Mouse (Mus musculus): ENCODE data around the gene Pbx3. TPM values are rescaled to one million over a fixed set of nuclear protein-coding genes. Genes with fewer than 3 reads are reported as not detected.

Pbx3 gene
- polyA plus RNA-seq, 2 experiments = 7.7 to 9.8 TPM

DNA sequence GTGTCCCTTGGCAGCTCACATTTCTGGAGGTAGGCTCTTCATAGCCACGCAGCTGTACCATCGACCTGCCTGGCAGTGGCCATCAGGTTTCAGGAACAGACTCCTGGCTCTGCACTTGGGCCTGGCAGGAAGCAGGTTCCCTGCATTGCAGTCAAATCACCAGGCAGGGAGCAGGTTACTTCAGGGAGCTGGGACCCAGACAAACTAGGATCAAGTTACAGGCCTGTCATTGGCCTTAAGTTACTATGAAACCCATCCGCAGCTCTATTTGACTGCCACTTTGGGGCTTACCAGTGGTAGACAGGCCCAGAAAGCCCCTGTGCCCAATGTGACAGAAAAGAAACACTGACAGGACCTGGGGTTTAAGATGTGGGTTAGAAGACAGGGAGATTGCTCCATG, 204.8 kb downstream of the Pbx3 start:
- no peaks in the 10 kb centered on the region for H3K4me1 ChIP-seq (replicated peaks; ENCODE audit: control insufficient read depth in 2 of 2, insufficient read depth in 2 of 2, low read length in 1 of 2)
- H3K27ac ChIP-seq = no peak overlapping the region
- H3K4me3 ChIP-seq (ENCODE audit: insufficient read depth in 1 of 2, low read depth in 2 of 2, low read length in 2 of 2) = no peak overlapping the region
- no peak overlapping the region for H3K4me2 ChIP-seq (ENCODE audit: low read depth)
- TF ChIP-seq CTCF (IDR thresholded peaks at IDR 0.05; ENCODE audit: low read depth) (no peak), EP300 (IDR thresholded peaks at IDR 0.05; ENCODE audit: low read depth) (no peak)
- H3K9ac ChIP-seq (replicated peaks) = no peak overlapping the region
- no peaks in the 10 kb centered on the region for H3K27me3 ChIP-seq (ENCODE audit: control insufficient read depth, insufficient read depth, low read length)
- H3K9me3 ChIP-seq (ENCODE audit: control insufficient read depth, low read length) = no peaks in the 10 kb centered on the region
- WGBS (ENCODE audit: insufficient replicate concordance) = 54% methylated on average over 3 of the region's 3 CpGs
- DNase-seq (ENCODE audit: low read depth in 3 of 3, low spot score in 3 of 3) (no peak), ATAC-seq (ENCODE audit: insufficient read depth) (no peak)
- H3K36me3 ChIP-seq (replicated peaks; ENCODE audit: control insufficient read depth, insufficient read depth, low read depth) = no peaks in the 10 kb centered on the region

DNA sequence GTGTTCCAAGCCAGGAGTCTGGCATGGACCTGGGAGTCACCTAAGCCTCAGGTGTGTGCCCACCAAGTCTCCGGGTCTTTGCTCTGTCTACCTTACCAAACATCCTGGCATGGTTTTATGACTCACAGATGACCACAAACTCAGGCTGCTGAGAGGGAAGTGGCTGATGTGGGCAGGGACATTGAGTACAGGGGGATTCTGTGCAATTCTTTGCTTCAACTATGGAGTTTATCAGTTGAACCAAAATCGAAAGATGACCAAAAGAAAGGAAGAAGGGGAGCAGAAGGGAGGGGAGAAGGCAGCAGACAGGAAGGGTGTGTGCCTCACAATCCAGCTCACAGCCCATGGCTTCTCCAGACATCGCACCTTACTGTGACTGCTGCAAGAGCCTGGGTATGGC, 210.5 kb downstream of the Pbx3 start:
- H3K9me3 ChIP-seq (ENCODE audit: control insufficient read depth, low read length) = no peaks in the 10 kb centered on the region
- 41% methylated on average over 3 of the region's 3 CpGs for WGBS (ENCODE audit: insufficient replicate concordance)
- no peaks in the 10 kb centered on the region for H3K4me1 ChIP-seq (replicated peaks; ENCODE audit: control insufficient read depth in 2 of 2, insufficient read depth in 2 of 2, low read length in 1 of 2)
- H3K4me2 ChIP-seq (ENCODE audit: low read depth) = no peak overlapping the region
- no peak overlapping the region for H3K27ac ChIP-seq
- DNase-seq (ENCODE audit: low read depth in 3 of 3, low spot score in 3 of 3) (no peak), ATAC-seq (ENCODE audit: insufficient read depth) (no peak)
- H3K36me3 ChIP-seq (replicated peaks; ENCODE audit: control insufficient read depth, insufficient read depth, low read depth) = no peaks in the 10 kb centered on the region
- H3K4me3 ChIP-seq (ENCODE audit: insufficient read depth in 1 of 2, low read depth in 2 of 2, low read length in 2 of 2) = no peak overlapping the region
- TF ChIP-seq CTCF (IDR thresholded peaks at IDR 0.05; ENCODE audit: low read depth) (no peak), EP300 (IDR thresholded peaks at IDR 0.05; ENCODE audit: low read depth) (no peak)
- no peaks in the 10 kb centered on the region for H3K27me3 ChIP-seq (ENCODE audit: control insufficient read depth, insufficient read depth, low read length)
- H3K9ac ChIP-seq (replicated peaks) = no peak overlapping the region

DNA sequence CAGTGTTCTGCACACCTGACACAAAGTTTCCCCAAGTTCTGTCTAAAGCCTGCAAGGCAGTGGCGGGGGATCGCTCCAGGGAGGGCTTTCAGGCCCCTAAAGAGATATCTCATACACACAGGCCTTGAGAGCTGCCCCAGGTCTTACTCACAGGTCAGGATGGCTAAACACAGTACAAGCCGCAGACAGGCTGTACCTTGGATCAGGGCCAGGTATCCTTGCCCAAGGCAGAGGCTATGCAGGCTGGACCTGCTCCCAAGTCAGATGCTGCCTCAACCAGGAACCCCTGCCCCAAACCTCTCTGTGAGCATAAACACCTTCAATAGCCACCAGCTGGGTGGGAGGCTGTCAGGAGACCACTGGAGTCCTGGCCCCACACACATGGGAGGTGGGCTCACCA, 215.2 kb downstream of the Pbx3 start:
- H3K4me1 ChIP-seq (replicated peaks; ENCODE audit: control insufficient read depth in 2 of 2, insufficient read depth in 2 of 2, low read length in 1 of 2) = 0 out of 4 replicates have a peak, but pooled peaks cover 0 to 2% of the 10 kb centered on the region in 2 experiments
- no peak for ATAC-seq (ENCODE audit: insufficient read depth)
- no peak for DNase-seq (ENCODE audit: low read depth in 3 of 3, low spot score in 3 of 3)
- no peaks in the 10 kb centered on the region for H3K36me3 ChIP-seq (replicated peaks; ENCODE audit: control insufficient read depth, insufficient read depth, low read depth)
- no peak for TF ChIP-seq CTCF (IDR thresholded peaks at IDR 0.05; ENCODE audit: low read depth)
- TF ChIP-seq EP300 (IDR thresholded peaks at IDR 0.05; ENCODE audit: low read depth) = no peak
- no peak overlapping the region for H3K4me3 ChIP-seq (ENCODE audit: insufficient read depth in 1 of 2, low read depth in 2 of 2, low read length in 2 of 2)
- WGBS (ENCODE audit: insufficient replicate concordance) = 65% methylated on average over 3 of the region's 3 CpGs
- no peaks in the 10 kb centered on the region for H3K9me3 ChIP-seq (ENCODE audit: control insufficient read depth, low read length)
- H3K9ac ChIP-seq (replicated peaks) = no peak overlapping the region
- no peak overlapping the region for H3K4me2 ChIP-seq (ENCODE audit: low read depth)
- H3K27me3 ChIP-seq (ENCODE audit: control insufficient read depth, insufficient read depth, low read length) = no peaks in the 10 kb centered on the region
- no peak overlapping the region for H3K27ac ChIP-seq

- H3K27me3 ChIP-seq (ENCODE audit: control insufficient read depth, insufficient read depth, low read length) = no peaks in the 10 kb centered on the region
- no peak overlapping the region for H3K4me3 ChIP-seq (ENCODE audit: insufficient read depth in 1 of 2, low read depth in 2 of 2, low read length in 2 of 2)
- H3K4me2 ChIP-seq (ENCODE audit: low read depth) = no peak overlapping the region
- H3K4me1 ChIP-seq (replicated peaks; ENCODE audit: control insufficient read depth in 2 of 2, insufficient read depth in 2 of 2, low read length in 1 of 2) = 0 out of 4 replicates have a peak, but pooled peaks cover 0 to 2% of the 10 kb centered on the region in 2 experiments
- H3K27ac ChIP-seq = no peak overlapping the region
- no peaks in the 10 kb centered on the region for H3K36me3 ChIP-seq (replicated peaks; ENCODE audit: control insufficient read depth, insufficient read depth, low read depth)
- no peak for ATAC-seq (ENCODE audit: insufficient read depth)
- no peaks in the 10 kb centered on the region for H3K9me3 ChIP-seq (ENCODE audit: control insufficient read depth, low read length)
- no peak for DNase-seq (ENCODE audit: low read depth in 3 of 3, low spot score in 3 of 3)
- no peak overlapping the region for H3K9ac ChIP-seq (replicated peaks)
- TF ChIP-seq CTCF (IDR thresholded peaks at IDR 0.05; ENCODE audit: low read depth) (no peak), EP300 (IDR thresholded peaks at IDR 0.05; ENCODE audit: low read depth) (no peak)
- WGBS (ENCODE audit: insufficient replicate concordance) = 52% methylated on average over 5 of the region's 5 CpGs
Measured at GRCm38 (mm10) chr2:34154833-34155232, 218.1 kb downstream of the Pbx3 start.

- no peak for DNase-seq (ENCODE audit: low read depth in 3 of 3, low spot score in 3 of 3)
- Histone ChIP-seq H3K27me3 (ENCODE audit: control insufficient read depth, insufficient read depth, low read length) (no peaks in the 10 kb centered on the region), H3K4me2 (ENCODE audit: low read depth) (no peak overlapping the region), H3K4me3 (ENCODE audit: insufficient read depth in 1 of 2, low read depth in 2 of 2, low read length in 2 of 2) (no peak overlapping the region), H3K4me1 (replicated peaks; ENCODE audit: control insufficient read depth in 2 of 2, insufficient read depth in 2 of 2, low read length in 1 of 2) (0 out of 4 replicates have a peak, but pooled peaks cover 0 to 2% of the 10 kb centered on the region in 2 experiments), H3K9ac (replicated peaks) (no peak overlapping the region), H3K27ac (no peak overlapping the region), H3K36me3 (replicated peaks; ENCODE audit: control insufficient read depth, insufficient read depth, low read depth) (no peaks in the 10 kb centered on the region), H3K9me3 (ENCODE audit: control insufficient read depth, low read length) (no peaks in the 10 kb centered on the region)
- WGBS (ENCODE audit: insufficient replicate concordance) = 56% methylated on average over 6 of the region's 6 CpGs
- no peak for ATAC-seq (ENCODE audit: insufficient read depth)
- no peak for TF ChIP-seq EP300 (IDR thresholded peaks at IDR 0.05; ENCODE audit: low read depth)
- no peak for TF ChIP-seq CTCF (IDR thresholded peaks at IDR 0.05; ENCODE audit: low read depth)
Measured at GRCm38 (mm10) chr2:34153336-34153735, 219.6 kb downstream of the Pbx3 start.
